Mouse (Mus musculus): ENCODE measurements around the gene Dcaf6. TPM values are rescaled to one million over a fixed set of nuclear protein-coding genes. Genes with fewer than 3 reads are reported as not detected.

Dcaf6 gene
- polyA plus RNA-seq, 1 experiment from 2014 or later, result 12.2 TPM

GRCm38 (mm10) chr1:165395940-165396339, 64.3 kb downstream of the Dcaf6 start:
- no peaks in the 10 kb centered on the region for H3K4me1 ChIP-seq (ENCODE audit: control insufficient read depth, insufficient read depth, low read length)
- no peak overlapping the region for H3K4me3 ChIP-seq (ENCODE audit: low read depth, low read length)
- no peaks in the 10 kb centered on the region for H3K27me3 ChIP-seq (ENCODE audit: control insufficient read depth, insufficient read depth, low read length)
- H3K36me3 ChIP-seq (replicated peaks; ENCODE audit: control insufficient read depth, insufficient read depth, low read depth, low read length), result no peaks in the 10 kb centered on the region
- no peaks in the 10 kb centered on the region for H3K9me3 ChIP-seq (replicated peaks; ENCODE audit: control insufficient read depth, low read length)
- DNase-seq (ENCODE audit: low spot score), result no peak
- no peak overlapping the region for H3K27ac ChIP-seq (replicated peaks; ENCODE audit: low read depth, low read length)
- H3K4me2 ChIP-seq (ENCODE audit: low read depth, low read length), result no peak overlapping the region
- H3K9ac ChIP-seq (replicated peaks; ENCODE audit: low read length), result no peak overlapping the region
- ATAC-seq (replicated peaks; ENCODE audit: insufficient number of reproducible peaks, low FRiP score, low TSS enrichment, low read depth), result no peak
- 90% methylated on average over 4 of the region's 4 CpGs for WGBS

- WGBS, result 66% methylated on average over 3 of the region's 3 CpGs
- no peak overlapping the region for H3K4me2 ChIP-seq (ENCODE audit: low read depth, low read length)
- no peak overlapping the region for H3K27ac ChIP-seq (replicated peaks; ENCODE audit: low read depth, low read length)
- H3K4me1 ChIP-seq (ENCODE audit: control insufficient read depth, insufficient read depth, low read length), result no peaks in the 10 kb centered on the region
- H3K27me3 ChIP-seq (ENCODE audit: control insufficient read depth, insufficient read depth, low read length), result no peaks in the 10 kb centered on the region
- no peak overlapping the region for H3K4me3 ChIP-seq (ENCODE audit: low read depth, low read length)
- H3K9me3 ChIP-seq (replicated peaks; ENCODE audit: control insufficient read depth, low read length), result no peaks in the 10 kb centered on the region
- DNase-seq (ENCODE audit: low spot score), result no peak
- ATAC-seq (replicated peaks; ENCODE audit: insufficient number of reproducible peaks, low FRiP score, low TSS enrichment, low read depth), result no peak
- no peaks in the 10 kb centered on the region for H3K36me3 ChIP-seq (replicated peaks; ENCODE audit: control insufficient read depth, insufficient read depth, low read depth, low read length)
- H3K9ac ChIP-seq (replicated peaks; ENCODE audit: low read length), result no peak overlapping the region
Observed at GRCm38 (mm10) chr1:165394836-165395235, 65.4 kb downstream of the Dcaf6 start.

- DNase-seq (ENCODE audit: low spot score) (no peak), ATAC-seq (replicated peaks; ENCODE audit: insufficient number of reproducible peaks, low FRiP score, low TSS enrichment, low read depth) (no peak)
- no peaks in the 10 kb centered on the region for H3K36me3 ChIP-seq (replicated peaks; ENCODE audit: control insufficient read depth, insufficient read depth, low read depth, low read length)
- no peak overlapping the region for H3K4me3 ChIP-seq (ENCODE audit: low read depth, low read length)
- H3K27ac ChIP-seq (replicated peaks; ENCODE audit: low read depth, low read length), result no peak overlapping the region
- 78% methylated on average over 1 of the region's 1 CpGs for WGBS
- H3K4me1 ChIP-seq (ENCODE audit: control insufficient read depth, insufficient read depth, low read length), result no peaks in the 10 kb centered on the region
- H3K27me3 ChIP-seq (ENCODE audit: control insufficient read depth, insufficient read depth, low read length), result no peaks in the 10 kb centered on the region
- H3K4me2 ChIP-seq (ENCODE audit: low read depth, low read length), result no peak overlapping the region
- no peaks in the 10 kb centered on the region for H3K9me3 ChIP-seq (replicated peaks; ENCODE audit: control insufficient read depth, low read length)
- H3K9ac ChIP-seq (replicated peaks; ENCODE audit: low read length), result no peak overlapping the region
Observed at GRCm38 (mm10) chr1:165393033-165393432, 67.2 kb downstream of the Dcaf6 start.

- H3K9ac ChIP-seq (replicated peaks; ENCODE audit: low read length), result no peak overlapping the region
- WGBS, result 79% methylated on average over 5 of the region's 5 CpGs
- DNase-seq (ENCODE audit: low spot score), result peak; percentile 11
- no peak overlapping the region for H3K27ac ChIP-seq (replicated peaks; ENCODE audit: low read depth, low read length)
- H3K4me3 ChIP-seq (ENCODE audit: low read depth, low read length), result no peak overlapping the region
- no peaks in the 10 kb centered on the region for H3K36me3 ChIP-seq (replicated peaks; ENCODE audit: control insufficient read depth, insufficient read depth, low read depth, low read length)
- H3K4me1 ChIP-seq (ENCODE audit: control insufficient read depth, insufficient read depth, low read length), result no peaks in the 10 kb centered on the region
- ATAC-seq (replicated peaks; ENCODE audit: insufficient number of reproducible peaks, low FRiP score, low TSS enrichment, low read depth), result no peak
- no peak overlapping the region for H3K4me2 ChIP-seq (ENCODE audit: low read depth, low read length)
- no peaks in the 10 kb centered on the region for H3K9me3 ChIP-seq (replicated peaks; ENCODE audit: control insufficient read depth, low read length)
- no peaks in the 10 kb centered on the region for H3K27me3 ChIP-seq (ENCODE audit: control insufficient read depth, insufficient read depth, low read length)
Observed at GRCm38 (mm10) chr1:165388716-165389115, 71.6 kb downstream of the Dcaf6 start.

- no peak for DNase-seq (ENCODE audit: low spot score)
- Histone ChIP-seq H3K27me3 (ENCODE audit: control insufficient read depth, insufficient read depth, low read length) (no peaks in the 10 kb centered on the region), H3K9ac (replicated peaks; ENCODE audit: low read length) (no peak overlapping the region), H3K4me3 (ENCODE audit: low read depth, low read length) (no peak overlapping the region), H3K4me1 (ENCODE audit: control insufficient read depth, insufficient read depth, low read length) (no peaks in the 10 kb centered on the region), H3K36me3 (replicated peaks; ENCODE audit: control insufficient read depth, insufficient read depth, low read depth, low read length) (no peaks in the 10 kb centered on the region), H3K9me3 (replicated peaks; ENCODE audit: control insufficient read depth, low read length) (no peaks in the 10 kb centered on the region), H3K27ac (replicated peaks; ENCODE audit: low read depth, low read length) (no peak overlapping the region), H3K4me2 (ENCODE audit: low read depth, low read length) (no peak overlapping the region)
- ATAC-seq (replicated peaks; ENCODE audit: insufficient number of reproducible peaks, low FRiP score, low TSS enrichment, low read depth), result no peak
- WGBS, result 81% methylated on average over 9 of the region's 9 CpGs
Observed at GRCm38 (mm10) chr1:165386525-165386923, 73.8 kb downstream of the Dcaf6 start.

- Histone ChIP-seq H3K9me3 (replicated peaks; ENCODE audit: control insufficient read depth, low read length) (no peaks in the 10 kb centered on the region), H3K4me2 (ENCODE audit: low read depth, low read length) (no peak overlapping the region), H3K27ac (replicated peaks; ENCODE audit: low read depth, low read length) (no peak overlapping the region), H3K9ac (replicated peaks; ENCODE audit: low read length) (no peak overlapping the region), H3K4me3 (ENCODE audit: low read depth, low read length) (no peak overlapping the region), H3K4me1 (ENCODE audit: control insufficient read depth, insufficient read depth, low read length) (no peaks in the 10 kb centered on the region), H3K27me3 (ENCODE audit: control insufficient read depth, insufficient read depth, low read length) (no peaks in the 10 kb centered on the region), H3K36me3 (replicated peaks; ENCODE audit: control insufficient read depth, insufficient read depth, low read depth, low read length) (no peaks in the 10 kb centered on the region)
- ATAC-seq (replicated peaks; ENCODE audit: insufficient number of reproducible peaks, low FRiP score, low TSS enrichment, low read depth) (no peak), DNase-seq (ENCODE audit: low spot score) (no peak)
- WGBS, result 92% methylated on average over 14 of the region's 14 CpGs
Observed at GRCm38 (mm10) chr1:165385810-165386524, 74.3 kb downstream of the Dcaf6 start.

- no peak for DNase-seq (ENCODE audit: low spot score)
Observed at GRCm38 (mm10) chr1:165373839-165374238, 86.4 kb downstream of the Dcaf6 start.

GRCm38 (mm10) chr1:165370990-165371389, 89.3 kb downstream of the Dcaf6 start:
- 91% methylated on average over 4 of the region's 4 CpGs for WGBS
- no peaks in the 10 kb centered on the region for H3K4me1 ChIP-seq (ENCODE audit: control insufficient read depth, insufficient read depth, low read length)
- no peaks in the 10 kb centered on the region for H3K36me3 ChIP-seq (replicated peaks; ENCODE audit: control insufficient read depth, insufficient read depth, low read depth, low read length)
- no peak overlapping the region for H3K4me2 ChIP-seq (ENCODE audit: low read depth, low read length)
- ATAC-seq (replicated peaks; ENCODE audit: insufficient number of reproducible peaks, low FRiP score, low TSS enrichment, low read depth) (no peak), DNase-seq (ENCODE audit: low spot score) (no peak)
- H3K9ac ChIP-seq (replicated peaks; ENCODE audit: low read length), result no peak overlapping the region
- no peak overlapping the region for H3K27ac ChIP-seq (replicated peaks; ENCODE audit: low read depth, low read length)
- no peaks in the 10 kb centered on the region for H3K27me3 ChIP-seq (ENCODE audit: control insufficient read depth, insufficient read depth, low read length)
- H3K4me3 ChIP-seq (ENCODE audit: low read depth, low read length), result no peak overlapping the region
- H3K9me3 ChIP-seq (replicated peaks; ENCODE audit: control insufficient read depth, low read length), result no peaks in the 10 kb centered on the region

More at GRCm38 (mm10) chr1:165373839-165374238, 86.4 kb downstream of the Dcaf6 start:
- Histone ChIP-seq H3K4me3 (ENCODE audit: low read depth, low read length) (no peak overlapping the region), H3K4me2 (ENCODE audit: low read depth, low read length) (no peak overlapping the region), H3K9ac (replicated peaks; ENCODE audit: low read length) (no peak overlapping the region), H3K27me3 (ENCODE audit: control insufficient read depth, insufficient read depth, low read length) (no peaks in the 10 kb centered on the region), H3K36me3 (replicated peaks; ENCODE audit: control insufficient read depth, insufficient read depth, low read depth, low read length) (no peaks in the 10 kb centered on the region), H3K27ac (replicated peaks; ENCODE audit: low read depth, low read length) (no peak overlapping the region), H3K4me1 (ENCODE audit: control insufficient read depth, insufficient read depth, low read length) (no peaks in the 10 kb centered on the region), H3K9me3 (replicated peaks; ENCODE audit: control insufficient read depth, low read length) (no peaks in the 10 kb centered on the region)
- WGBS, result 65% methylated on average over 9 of the region's 9 CpGs
- ATAC-seq (replicated peaks; ENCODE audit: insufficient number of reproducible peaks, low FRiP score, low TSS enrichment, low read depth), result no peak

All from embryonic facial prominence, embryonic 11.5 days (tissue).